Mouse (Mus musculus): ENCODE data around the gene Kirrel.
A peak's percentile ranks its signal among the peaks of the same experiment; 100 is the strongest.

The Kirrel gene

DNA sequence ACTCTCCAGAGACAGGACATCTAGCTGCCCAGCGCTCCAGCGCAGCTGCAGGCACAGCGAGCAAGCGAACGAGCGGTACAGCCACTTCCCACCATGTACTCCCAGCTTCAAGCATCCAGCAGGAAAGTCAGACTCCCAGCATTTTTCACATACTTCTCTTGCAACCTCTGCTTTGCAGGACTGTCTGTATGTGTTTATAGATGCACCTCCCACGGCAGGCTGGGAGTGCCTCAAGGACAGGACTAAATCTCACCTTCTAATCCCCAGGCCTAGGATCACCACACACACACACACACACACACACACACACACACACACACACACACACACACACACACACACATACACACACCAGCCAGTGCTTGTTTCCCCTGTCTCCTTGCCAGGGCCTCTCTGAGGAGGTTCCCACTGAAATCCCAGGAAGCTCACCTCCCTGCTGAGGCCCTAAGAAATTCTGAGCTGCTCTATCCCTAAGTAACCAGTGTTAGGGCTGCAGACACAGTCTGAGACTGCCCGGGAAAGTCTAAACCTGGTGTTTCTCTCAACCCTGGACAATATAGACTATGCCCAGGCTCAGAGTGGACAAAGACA, 9.2 kb downstream of the Kirrel start:
- no peak for DNase-seq

DNA sequence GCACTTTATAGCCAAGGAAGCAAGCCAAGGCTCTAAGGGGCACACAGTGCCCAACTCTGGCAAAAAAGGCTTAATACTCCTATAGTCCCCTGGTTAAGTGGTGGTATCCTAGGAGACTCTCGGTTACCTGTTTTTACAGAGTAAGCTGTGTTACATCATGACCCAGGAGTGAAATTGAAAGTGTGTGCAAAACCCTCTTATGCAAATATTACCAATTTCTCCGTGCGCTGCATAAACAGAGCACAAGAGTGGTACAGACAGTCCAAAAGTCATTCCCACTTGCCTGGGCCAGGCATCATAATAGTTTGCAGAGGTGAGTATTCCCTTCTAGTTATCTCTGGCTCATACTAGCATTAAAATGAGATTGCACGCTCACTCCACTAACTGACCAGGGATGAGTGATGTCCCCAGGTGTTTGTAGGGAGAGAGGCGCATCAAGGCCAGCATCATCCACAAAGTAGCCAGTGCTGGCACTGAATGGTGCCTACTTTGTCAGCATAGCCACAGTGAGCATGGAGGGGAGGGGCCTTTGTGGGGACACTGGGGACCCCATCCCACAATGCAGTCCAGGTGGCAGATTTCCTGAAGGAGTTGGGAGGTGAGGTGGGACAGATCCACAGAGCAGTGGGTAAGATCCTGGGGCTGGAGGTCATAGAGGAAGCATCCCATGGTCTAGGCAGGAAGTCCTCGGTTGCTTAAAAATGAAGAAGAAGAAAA, 10.3 kb downstream of the Kirrel start:
- DNase-seq = no peak

DNA sequence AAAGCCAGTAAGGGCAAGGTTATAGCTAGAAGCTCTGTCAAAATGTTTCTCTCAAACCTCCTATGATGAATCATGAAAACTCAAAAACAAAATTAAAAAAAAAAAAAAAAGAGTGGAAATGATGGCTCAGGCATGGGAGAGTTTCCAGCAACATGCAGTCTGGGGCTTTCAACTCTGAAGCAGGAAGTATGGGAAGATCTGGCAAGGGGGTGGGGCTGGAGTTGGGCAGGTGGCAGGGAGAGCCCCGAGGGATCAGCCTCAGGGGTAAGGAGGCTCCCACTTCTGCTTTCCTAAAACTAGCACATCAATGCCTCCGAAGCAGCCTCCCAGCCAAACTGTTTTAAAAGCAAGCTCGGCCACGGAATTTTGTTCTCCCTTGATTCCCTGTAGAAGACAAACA, 11.4 kb downstream of the Kirrel start:
- no peak for DNase-seq

DNA sequence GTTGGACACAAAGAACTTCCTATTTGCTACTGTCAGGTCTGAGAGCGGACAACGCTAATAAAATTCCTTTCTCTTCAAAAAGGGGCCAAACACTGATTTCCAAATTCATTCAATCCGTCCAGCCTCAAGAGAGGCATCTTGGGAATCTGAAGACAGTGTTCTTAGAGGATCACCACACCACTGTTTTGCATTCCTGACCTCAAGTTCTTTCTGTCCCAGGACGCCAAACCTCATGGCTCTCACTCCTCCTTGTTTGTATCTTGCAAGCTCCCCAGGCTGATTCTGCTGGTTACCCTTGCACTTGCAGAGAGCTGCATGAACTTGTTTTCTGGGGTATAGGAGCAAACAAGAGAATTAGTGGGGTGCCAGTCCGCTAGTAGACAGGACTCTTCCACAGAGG, 12.2 kb downstream of the Kirrel start:
- DNase-seq = no peak

DNA sequence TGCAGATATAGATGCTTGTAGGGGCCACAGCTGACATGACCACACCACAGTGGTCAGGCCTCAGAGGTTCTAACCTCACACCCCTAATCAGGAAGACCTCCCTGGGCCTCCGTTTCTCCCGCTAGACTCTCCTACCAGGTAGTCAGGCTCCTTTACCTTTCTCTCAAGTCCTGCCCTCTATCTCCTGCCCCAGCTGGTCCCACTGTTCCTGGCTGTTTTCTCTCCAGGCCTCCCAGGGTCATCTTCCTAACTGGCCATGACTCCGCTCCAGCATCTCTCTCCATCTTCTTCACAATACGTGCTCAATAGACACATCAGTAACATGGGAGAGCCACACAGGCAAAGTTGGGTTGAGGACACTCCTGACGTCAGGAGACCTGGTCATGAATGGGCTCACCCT, 12.9 kb downstream of the Kirrel start:
- DNase-seq = no peak

DNA sequence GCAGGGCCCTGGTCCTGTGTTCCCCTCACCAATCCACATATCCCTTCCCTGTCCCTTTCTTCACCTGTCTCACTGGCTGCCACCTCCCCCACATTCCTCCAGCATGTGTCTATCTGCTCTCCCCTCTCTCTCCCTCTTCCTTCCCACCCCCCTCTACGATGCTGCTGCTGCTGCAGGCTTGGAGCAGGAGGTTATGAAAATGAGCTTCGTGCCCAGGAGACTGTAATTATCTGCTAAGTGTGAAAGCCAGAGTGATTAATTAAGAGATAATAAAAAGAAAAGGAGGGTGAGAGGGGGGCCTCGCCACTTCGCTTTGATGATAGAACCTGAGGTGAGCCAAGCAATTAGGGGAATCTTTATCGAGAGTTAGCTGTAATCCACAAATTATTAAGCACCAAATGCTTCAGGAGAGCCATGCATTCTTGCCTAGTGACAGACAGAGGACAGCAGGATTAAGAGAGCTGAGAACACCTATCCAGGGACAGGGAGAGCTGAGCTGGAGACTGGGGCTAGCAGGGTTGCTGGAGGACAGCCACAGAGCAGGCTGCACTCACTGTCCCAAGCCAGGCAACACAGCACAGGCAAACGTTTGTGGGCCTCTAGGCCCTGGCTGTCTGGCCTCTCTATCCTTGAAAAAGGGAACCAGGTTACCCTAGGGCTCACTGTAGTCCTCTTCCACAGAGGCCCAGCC, 13.6 kb downstream of the Kirrel start:
- DNase-seq = no peak

DNA sequence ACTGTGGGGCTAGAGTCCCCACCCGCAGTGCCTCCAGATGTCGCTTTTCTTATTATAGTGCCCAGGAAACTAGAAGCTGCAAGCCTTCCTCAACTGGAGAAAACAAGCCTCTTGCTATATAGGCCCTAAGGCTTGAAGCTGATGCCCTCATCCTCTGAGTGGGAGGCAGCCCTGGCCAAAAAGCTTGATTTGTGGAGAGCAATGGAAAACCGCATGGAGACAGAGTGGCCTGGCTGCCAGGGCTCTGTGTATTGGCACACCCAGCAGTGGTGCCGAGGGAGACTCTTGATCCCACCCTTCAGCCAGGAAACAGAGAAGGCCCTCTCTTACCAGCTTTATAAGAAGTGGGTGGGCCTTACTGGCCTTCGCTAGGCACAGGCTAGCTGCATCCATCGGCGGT, 15.4 kb downstream of the Kirrel start:
- DNase-seq = no peak

DNA sequence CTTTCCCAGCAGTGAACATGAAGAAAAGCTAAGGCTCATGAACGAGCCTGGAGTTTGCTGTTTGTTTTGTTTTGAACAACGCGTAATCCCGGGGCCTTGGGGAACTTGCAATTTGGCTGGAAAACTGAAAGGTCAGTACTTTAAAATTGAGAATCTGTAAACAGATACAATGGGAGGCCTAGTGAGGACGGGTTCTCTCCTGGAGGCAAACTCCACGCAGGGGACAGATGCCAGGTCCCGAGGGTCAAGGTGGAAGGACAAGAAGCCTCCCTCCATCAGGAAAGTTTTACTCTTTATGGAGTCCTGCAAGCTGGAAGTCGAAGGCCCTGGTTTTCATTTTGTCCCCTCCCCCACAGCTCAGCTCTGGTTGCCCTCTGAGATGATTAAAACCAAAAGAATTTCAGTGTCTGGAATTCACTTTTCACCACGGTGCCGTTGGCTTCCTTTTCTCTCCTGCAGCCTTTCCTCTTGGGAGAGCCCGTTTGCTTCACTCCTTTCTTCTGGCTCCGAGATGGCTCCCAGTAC, 16.7 kb downstream of the Kirrel start:
- peak; percentile 28 for DNase-seq

DNA sequence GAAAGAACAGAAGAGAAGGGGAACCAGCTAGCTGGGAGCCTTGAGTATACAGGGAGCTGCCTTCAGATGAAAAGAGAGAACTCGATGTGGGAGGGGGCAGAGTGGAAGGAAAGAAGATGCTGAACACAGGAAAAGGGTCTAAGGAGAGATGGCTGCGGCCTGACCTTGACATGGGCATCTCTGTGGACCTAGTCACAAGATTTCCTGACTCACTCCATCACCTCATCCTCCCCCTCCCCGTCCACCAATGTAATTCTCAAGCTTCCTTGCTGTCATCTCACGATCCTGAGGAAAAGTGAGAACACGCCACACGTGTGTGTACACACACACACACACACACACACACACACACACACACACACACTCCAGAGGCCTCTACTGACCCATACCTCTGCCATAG, 17.2 kb downstream of the Kirrel start:
- no peak for DNase-seq

DNA sequence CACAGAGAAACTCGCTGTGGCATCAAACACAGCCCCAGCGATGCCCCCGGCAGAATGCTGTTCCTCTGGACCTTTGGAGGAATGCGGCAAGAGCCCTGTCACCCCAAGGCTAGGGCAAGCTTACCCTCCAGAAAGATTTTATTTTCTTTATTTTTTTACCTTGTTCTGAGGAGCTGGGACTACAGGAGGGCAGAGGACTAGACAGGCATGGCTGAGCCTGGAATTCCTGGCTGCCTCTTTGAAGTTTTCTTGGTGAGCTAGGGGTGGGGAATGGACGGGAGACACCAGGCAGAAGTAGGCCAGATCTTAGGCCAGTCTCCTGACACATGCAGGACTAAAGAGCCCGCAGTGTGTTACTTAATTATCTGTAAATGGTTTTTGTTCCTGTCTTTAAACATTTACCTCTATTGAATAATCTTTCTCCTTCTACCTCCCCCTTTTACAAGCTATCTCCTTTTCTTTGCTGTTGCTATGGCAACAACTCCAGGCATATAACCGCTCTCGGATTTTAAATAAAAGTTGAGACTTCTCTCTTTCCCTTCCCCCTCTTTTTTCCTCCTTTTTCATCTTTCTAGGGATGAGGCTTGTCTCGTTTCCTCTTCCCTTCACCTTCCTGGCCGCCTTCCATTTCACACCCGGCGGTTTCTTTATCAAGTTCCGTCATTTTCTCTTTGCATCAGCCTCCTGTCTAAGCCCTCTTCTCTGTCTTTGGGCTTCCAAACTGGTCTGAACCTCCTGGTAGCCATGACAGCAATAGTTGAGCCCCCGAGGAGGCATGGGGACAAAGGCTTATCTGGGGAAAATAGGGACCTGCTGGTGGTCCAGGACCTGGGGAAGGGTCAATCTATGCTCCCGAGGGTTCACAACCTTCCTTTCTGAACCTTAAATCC, 19.9 kb downstream of the Kirrel start:
- no peak for DNase-seq

DNA sequence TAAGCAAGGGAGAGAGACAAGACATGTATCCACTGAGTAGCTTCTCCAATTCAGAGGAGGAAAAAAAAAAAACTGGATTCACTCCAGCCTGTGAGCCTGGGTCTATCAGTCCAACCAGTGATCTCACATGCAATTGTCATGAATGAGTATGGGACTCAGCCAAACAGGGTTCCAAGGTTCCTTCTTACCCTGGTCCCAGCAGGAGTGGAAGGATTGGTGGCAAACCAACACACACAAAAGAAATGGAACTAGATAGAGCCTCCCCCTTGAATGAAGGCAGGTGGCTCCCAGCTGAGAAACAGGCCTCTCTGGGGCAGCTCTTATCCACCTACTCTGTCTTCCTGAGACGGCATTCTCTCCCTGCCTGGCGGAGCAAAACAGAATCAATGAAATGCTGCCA, 21.5 kb downstream of the Kirrel start:
- no peak for DNase-seq

DNA sequence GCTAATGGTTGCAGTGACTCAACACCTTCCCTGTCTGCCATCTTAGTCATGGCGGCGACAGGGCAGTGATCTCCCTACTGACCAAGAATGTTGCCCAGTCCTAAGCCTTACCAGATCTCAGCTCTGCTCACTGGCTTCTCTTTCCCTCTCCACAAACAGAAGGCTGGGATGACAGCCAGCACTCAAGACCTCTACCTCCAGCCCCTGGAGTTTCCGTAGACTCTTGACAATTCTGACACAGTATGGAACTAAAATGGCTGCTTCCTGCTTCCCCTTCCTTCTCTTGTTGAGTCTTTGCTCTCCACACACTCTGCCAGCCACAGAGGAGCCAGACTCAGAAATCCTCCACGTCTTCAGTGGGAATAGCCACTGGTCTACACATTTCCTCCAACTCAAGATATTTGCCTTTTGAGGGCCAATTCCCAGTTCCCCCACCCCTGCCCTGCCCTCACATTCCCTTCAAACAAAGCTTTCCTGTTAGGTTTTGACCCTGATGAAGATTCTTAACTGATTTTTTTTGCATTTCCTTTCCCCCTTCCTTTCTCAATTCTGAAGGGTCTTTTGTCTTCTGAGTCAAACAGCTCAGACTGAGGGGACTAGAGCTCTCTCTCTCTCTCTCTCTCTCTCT, 22.3 kb downstream of the Kirrel start:
- DNase-seq = no peak

DNA sequence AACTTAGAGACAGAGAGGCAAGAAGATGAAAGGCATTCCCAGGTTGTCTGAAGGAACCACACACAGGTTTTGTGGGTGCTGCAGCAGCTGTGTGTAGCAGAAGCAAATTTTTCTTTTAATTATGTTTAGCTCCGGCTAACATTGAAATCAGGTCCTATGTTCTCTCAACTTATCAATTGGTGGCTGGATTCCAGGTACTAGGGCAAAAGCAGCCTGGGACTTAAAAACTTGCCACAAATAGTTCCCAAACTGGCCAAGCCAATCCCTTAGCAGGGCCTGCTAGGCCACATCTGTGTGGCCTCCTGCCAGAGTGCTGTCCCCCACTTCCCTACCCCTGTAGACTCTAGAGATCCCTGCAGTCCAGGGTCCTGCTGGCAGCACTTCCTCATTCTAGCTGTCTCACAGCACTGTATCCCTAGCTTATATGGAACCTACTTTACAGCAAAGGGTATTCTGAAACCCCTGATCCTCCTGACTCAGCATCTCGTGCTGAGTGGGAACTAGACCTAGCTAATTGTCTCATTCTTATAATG, 23.2 kb downstream of the Kirrel start:
- DNase-seq = no peak

DNA sequence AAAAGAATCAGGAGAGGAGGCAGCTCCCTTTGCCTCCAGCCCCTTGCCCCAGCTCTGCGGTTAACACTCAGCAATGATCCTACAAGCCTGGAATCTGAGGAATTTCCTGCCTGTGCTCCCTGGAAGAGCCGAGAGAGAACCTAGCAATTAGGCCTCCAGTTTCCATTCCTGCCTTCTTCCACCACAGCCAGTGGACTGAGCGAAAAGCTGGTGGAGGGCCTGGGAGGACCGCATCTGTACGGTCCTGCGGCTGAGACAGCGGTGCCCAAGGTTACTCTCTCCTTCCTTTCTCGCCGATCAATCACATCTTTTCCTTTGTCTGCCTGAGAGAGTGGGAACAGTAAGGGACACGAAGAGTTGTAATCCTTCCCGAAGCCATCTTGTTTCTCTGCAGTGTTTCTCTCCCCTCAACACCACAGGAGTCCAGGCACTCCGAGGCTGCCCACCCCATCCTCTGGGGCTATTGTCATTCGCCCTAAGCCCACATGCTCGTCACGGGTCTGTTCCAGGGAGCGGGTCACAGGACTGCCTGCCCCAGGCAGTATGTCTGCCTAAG, 23.8 kb downstream of the Kirrel start:
- DNase-seq = peak; percentile 50

DNA sequence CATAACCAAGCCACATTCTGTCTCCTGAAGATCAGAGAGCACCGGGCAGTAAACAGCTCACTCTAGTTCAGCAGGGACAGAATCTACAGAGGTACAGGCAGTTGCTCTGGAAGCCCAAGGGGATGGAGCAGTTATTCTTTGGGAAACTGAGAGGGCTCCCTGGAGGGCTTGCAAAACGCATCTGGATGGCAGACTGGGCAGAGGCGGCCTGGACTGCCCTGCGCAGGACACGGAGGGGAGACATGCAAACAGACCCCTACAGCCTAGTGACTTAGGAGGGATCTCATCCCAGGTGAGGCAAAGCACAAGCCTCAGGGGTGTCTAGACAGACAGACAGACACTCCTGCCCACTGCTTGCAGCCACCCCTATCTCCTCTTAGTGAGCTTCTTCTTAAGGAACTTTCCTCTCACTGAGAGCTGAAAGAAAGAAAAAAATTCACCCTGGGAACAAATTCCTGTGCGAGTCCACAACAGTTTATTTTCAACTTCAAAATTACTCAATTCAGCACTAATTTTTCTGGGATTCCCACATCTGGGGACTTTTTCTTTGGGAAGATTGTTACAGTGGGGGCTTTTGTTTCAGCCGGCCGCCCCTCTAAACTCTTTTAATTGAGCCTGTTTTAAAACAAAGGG, 24.4 kb downstream of the Kirrel start:
- no peak for DNase-seq

DNA sequence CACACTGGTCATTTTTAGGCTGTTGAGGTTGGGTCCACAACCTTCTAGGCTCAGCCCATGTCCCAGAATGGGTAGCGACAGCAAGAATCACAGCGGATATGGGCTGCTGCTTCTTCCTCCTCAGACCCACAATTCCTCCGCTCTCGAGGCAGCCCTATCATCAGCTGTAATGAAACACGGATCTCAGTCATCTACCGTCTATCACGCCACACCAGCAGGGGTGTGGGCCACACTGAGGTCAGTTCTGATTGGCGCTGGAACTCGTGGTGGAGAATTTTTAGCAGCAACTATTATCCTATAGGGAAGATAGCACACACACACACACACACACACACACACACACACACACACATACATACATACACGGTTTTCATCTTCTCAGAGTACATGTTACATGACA, 25.1 kb downstream of the Kirrel start:
- DNase-seq = no peak

DNA sequence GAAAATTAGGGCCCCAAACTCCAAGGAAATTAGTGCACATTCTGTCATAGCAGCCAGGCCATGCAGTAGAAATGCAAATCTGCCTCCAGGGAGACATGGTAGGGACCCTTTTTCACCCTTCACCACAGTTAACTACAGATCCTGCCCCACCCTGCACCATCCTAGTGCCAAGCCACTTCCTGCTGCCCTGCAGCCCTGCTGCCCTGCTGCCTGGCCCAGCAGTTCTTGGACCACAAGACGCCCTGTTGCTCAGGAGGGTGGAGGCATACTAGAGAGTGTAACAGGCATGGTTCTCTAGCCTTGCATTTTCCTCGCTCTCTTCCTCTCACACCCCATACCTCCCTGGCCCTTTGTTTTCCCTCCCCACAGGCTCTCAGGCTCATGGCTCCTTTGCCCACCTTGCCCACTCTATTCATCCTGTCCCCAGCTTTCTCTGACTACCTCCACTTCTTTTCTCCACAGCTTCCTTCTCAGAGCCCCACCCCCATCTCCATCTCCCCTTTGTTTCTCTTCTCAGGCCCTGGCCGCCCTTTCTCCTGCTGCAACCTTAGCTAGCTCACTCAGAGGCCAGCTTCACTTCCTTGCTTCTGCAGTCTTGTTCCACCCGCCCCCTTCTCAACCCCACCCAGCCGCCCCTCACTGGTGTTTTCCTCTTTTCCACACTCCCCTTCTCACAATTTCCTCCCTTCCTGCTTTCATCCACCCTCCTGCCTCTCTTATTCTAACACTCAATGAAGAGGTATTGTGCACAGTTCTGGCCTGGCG, 29.9 kb downstream of the Kirrel start:
- no peak for DNase-seq

DNA sequence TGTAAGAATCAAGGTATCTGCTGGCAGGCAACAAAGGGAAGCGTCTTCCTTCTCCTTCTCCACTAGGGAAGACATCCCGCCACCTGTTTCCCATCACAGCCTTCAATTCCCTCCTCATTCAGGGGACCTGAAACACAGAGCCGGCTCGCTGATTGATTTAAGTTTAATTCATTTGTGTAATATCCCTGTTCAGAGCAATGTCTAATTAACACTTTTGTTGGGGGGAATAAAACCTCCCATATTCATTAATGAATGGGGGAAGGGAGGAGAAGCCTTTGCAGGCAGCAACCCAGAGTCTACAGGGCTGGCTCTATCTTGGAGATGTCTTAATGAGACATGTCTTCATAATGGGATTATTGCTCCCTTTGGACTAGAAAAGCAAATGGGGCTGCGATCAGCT, 34.3 kb downstream of the Kirrel start:
- DNase-seq = no peak

DNA sequence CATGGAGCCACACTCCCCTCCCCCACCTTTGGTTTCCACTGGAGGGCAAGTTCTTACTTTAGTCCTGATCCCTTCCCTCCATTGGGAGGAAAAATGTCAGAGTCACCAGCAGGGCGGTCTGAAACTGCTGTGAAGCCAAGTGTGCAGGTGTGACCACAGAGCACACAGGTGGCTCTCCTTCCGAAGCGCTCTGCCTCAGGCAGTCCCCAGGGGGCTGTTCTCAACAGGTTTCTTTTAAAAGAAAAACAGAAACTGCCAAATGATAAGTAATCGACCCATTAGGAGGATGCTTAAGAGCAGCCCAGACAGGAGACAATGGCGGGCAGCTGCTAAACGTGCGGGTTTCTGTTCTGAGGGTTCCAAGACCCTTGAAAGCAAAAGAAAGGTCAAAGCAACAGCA, 37.8 kb downstream of the Kirrel start:
- no peak for DNase-seq

DNA sequence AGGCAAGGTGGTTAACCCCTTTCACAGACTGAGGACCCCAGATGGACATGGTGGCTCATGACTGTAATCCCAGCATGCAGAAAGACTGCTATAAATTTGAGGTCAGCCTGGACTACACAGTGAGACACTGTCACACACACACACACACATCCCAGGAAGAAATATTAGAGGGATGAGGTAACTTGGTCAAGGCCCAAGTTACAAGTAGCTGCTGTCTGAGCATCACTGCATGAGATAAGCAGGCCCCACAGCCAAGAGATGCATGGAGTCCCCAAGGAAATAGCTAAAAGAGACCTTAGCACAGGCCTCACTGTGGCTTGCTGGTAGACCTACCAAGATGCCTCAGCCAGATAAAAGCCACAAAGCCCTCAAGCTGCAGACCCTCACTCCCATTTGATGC, 39.6 kb downstream of the Kirrel start:
- no peak for DNase-seq

Data from kidney, adult 9 months (tissue).